Mouse (Mus musculus): Measurements from ENCODE around the gene Wnt9b.

- TF ChIP-seq CTCF (IDR thresholded peaks at IDR 0.05; ENCODE audit: low read depth, low read length): no peak
- no peak for TF ChIP-seq TAL1 (conservative IDR thresholded peaks at IDR 0.05; ENCODE audit: low read depth, low read length)
- TF ChIP-seq GATA1 (IDR thresholded peaks at IDR 0.05; ENCODE audit: borderline replicate concordance, low read length): no peak
Measured at GRCm38 (mm10) chr11:103688271-103688979, 61.2 kb downstream of the Wnt9b start.
